Mouse (Mus musculus) liver, embryonic 13.5 days (tissue): ENCODE measurements around the gene Iqcn. TPM values are rescaled to one million over a fixed set of nuclear protein-coding genes. Genes with fewer than 3 reads are reported as not detected.

Source experiments
- ATAC-seq: fragments of 200-750 bp; cut with Nextera tagmentation; 2 replicates; pipeline ENCODE4 v1.8.0; 2017; ENCODE audit warnings: low read depth, mild to moderate bottlenecking, moderate number of reproducible peaks, moderate library complexity
- DNase-seq: peaks from one replicate; pipeline ENCODE4 v3.0.0; 2022
- H3K27ac ChIP-seq: fragments of 300-500 bp; sonication (generic); 2 replicates; pipeline ENCODE4 v1.5.1; 2015; ENCODE audit warnings: moderate library complexity, mild to moderate bottlenecking, inconsistent platforms
- H3K27me3 ChIP-seq: fragments of 300-500 bp; sonication (generic); 2 replicates; pipeline ENCODE4 v1.6.1; 2015; ENCODE audit warnings: mild to moderate bottlenecking, inconsistent platforms
- H3K36me3 ChIP-seq: fragments of 300-500 bp; sonication (generic); 2 replicates; pipeline ENCODE4 v1.6.1; 2015; ENCODE audit warnings: mild to moderate bottlenecking, inconsistent platforms
- H3K4me1 ChIP-seq: fragments of 300-500 bp; sonication (generic); replicated peaks from 2 replicates; pipeline ENCODE4 v1.6.1; 2015; ENCODE audit warnings: inconsistent platforms
- H3K4me2 ChIP-seq: fragments of 300-500 bp; sonication (generic); 2 replicates; pipeline ENCODE4 v1.6.1; 2015; ENCODE audit warnings: inconsistent platforms, mild to moderate bottlenecking, moderate library complexity
- H3K4me3 ChIP-seq: fragments of 300-500 bp; sonication (generic); replicated peaks from 2 replicates; pipeline ENCODE4 v1.5.1; 2015; ENCODE audit warnings: mild to moderate bottlenecking, inconsistent platforms
- H3K9ac ChIP-seq: fragments of 300-500 bp; sonication (generic); 2 replicates; pipeline ENCODE4 v1.6.1; 2015; ENCODE audit warnings: mild to moderate bottlenecking, inconsistent platforms
- H3K9me3 ChIP-seq: fragments of 300-500 bp; sonication (generic); replicated peaks from 2 replicates; pipeline ENCODE4 v1.6.1; 2016; ENCODE audit warnings: inconsistent platforms
- WGBS: fragments of 180-500 bp; shearing (Covaris S2); methylation state at CpG from one replicate; pipeline ENCODE4 v1.1.7; 2015; ENCODE audit not compliant: insufficient replicate concordance; 5-methylcytosine and 5-hydroxymethylcytosine counted together
- polyA plus RNA-seq: library from polyadenylated mRNA; unstranded; fragments of >200 nt; fragmentation: Nextera tagmentation; extraction: Ambion mirVana; gene quantifications from 2 replicates; pipeline ENCODE4 v1.2.1, GENCODE M21; 2015

The Iqcn gene
- polyA plus RNA-seq, 1 experiment from 2014 or later: not detected

DNA sequence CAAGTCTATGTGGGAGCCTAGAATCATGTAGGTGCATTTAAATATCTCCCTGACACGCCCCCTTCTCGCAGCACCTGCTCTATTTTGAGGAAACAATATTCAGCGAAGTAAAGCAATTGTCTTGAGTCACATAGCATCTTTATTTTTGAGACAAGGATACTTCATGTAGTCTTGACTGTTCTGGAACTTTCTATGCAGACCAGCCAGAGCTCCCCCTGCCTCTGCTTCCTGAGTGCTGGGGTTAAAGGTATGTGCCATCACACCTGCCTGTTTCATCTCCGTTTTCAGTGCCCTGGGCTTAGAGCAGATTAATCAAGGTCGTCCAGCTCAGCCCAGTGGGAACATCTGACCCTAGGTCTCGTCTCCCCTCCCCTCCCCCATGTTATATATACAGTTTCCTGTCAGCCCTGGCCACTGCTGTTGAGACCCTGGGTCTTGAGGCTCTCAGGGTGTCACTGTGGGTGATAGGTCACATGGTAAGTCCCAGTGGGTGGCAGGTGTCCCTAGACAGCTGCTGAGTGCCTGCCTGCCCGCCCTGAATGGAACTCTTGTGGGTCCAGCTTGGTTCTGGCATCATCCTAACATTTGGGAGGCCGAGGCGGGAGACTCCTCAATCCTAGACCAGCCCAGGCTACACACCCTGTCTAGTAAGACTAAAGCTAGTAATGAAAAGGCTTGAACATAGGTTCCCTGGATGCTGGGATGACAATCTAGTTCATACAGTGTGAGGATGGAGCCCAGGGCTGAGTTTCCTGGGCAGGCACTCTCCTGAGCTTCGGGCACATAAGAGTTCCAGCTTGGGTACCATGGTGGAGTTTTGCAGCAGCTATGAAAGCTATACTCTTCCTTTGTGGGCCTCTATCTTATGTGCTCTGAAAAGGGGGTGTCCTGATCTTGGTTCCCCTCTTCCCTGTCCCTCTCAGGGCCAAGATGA is 1.9 kb upstream of the Iqcn start:
- H3K9me3 ChIP-seq: no peaks in the 10 kb centered on the region
- no peak for DNase-seq
- peak overlapping the region; percentile 97; the same call in 1 of the 2 replicates for H3K27ac ChIP-seq
- H3K9ac ChIP-seq: peak overlapping the region; percentile 99
- no peaks in the 10 kb centered on the region for H3K36me3 ChIP-seq
- peak overlapping the region; percentile 98 for H3K4me2 ChIP-seq
- no peaks in the 10 kb centered on the region for H3K27me3 ChIP-seq
- no peak for ATAC-seq
- peaks cover 42% of the 10 kb centered on the region for H3K4me1 ChIP-seq
- 55% methylated on average over 10 of the region's 10 CpGs for WGBS
- H3K4me3 ChIP-seq: peak overlapping the region; percentile 93

DNA sequence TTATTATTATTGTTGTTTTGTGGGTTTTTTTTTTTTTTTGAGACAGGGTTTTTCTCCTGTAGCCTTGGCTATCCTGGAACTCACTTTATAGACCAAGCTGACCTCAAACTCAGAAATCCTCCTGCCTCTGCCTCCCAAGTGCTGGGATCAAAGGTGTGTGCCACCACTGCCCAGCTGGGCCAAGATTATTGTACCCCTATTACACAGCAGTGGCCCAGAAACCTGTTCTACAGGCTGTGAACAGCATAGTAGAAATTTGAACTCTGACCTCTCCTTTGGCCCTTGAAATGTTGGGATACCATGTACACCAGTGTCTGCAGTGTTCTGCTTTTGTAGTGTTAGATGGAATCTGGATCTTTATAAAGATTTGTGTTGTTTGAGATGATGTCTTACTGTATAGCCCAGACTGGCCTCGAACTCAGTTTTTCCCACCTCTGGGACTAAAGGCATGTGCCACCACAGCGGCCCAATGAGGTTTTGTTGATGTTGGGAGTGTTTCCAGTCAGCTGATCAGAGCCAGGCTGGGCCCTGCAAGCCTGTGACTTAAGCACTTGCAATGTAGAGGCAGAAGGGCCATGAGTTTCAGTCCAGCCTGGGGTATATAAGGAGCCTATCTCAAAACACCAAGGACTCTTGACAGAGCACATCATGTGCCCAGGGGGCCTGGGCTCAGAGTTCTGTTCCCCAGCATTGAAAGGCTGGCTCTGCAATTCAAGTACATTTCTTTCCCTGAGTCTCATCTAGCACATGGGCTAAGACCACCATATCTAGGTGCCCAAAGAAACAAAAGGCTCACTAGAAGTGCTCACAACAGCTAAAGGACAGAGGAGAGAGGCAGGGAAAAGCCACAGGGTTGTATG is 1.0 kb upstream of the Iqcn start:
- H3K4me1 ChIP-seq: peaks cover 35% of the 10 kb centered on the region
- DNase-seq: no peak
- H3K4me3 ChIP-seq: no peak overlapping the region
- 79% methylated on average over 2 of the region's 2 CpGs for WGBS
- no peak overlapping the region for H3K9ac ChIP-seq
- H3K4me2 ChIP-seq: no peak overlapping the region
- no peaks in the 10 kb centered on the region for H3K36me3 ChIP-seq
- no peaks in the 10 kb centered on the region for H3K9me3 ChIP-seq
- peak overlapping the region; percentile 30; the same call in 1 of the 2 replicates for H3K27ac ChIP-seq
- ATAC-seq: no peak
- no peaks in the 10 kb centered on the region for H3K27me3 ChIP-seq

DNA sequence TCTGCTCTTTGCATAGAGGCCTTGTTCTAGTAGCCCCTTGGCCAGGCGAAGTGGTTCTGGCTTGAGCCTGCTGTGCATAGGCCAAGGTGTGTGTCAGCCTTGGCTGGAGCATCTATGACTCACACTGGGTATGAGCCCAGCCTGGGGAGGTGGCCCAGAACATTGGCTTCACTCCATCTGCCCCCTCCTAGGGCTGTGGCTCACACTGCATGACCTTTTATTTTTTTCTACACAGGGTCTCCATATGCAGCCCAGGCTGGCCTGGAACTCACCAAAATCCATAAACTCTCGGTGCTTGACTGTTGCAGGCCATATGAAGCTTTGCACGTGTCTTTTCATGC is 445 bp upstream of the Iqcn start:
- no peak for DNase-seq
- WGBS: 66% methylated on average over 3 of the region's 3 CpGs

DNA sequence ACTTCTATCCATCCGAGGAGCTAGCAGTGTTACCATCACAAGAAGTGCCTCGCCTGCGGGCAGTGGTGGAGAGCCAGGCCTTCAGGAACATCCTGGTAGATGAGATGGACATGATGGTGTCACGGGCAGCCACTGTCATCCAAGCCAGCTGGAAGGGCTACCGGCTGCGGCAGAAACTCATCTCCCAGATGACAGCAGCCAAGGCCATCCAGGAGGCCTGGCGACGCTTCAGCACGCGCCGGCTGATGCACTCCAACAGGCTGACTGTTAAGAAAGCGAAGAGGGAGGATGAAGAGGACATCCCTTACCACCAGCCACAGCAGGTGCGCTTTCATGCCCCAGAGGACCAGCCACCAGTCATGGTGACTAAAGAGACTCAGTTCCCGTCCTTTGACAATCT is 5.0 kb downstream of the Iqcn start:
- H3K27me3 ChIP-seq: 0 out of 2 replicates have a peak, but pooled peaks cover 3% of the 10 kb centered on the region
- 74% methylated on average over 14 of the region's 14 CpGs for WGBS
- H3K9me3 ChIP-seq: no peaks in the 10 kb centered on the region
- ATAC-seq: no peak
- H3K4me2 ChIP-seq: no peak overlapping the region
- no peaks in the 10 kb centered on the region for H3K4me1 ChIP-seq
- DNase-seq: no peak
- H3K36me3 ChIP-seq: no peaks in the 10 kb centered on the region
- H3K9ac ChIP-seq: no peak overlapping the region
- no peak overlapping the region for H3K4me3 ChIP-seq
- H3K27ac ChIP-seq: no peak overlapping the region

More for the DNA sequence above, 445 bp upstream of the Iqcn start:
- Histone ChIP-seq H3K4me3 (no peak overlapping the region), H3K9me3 (no peaks in the 10 kb centered on the region), H3K27me3 (no peaks in the 10 kb centered on the region), H3K9ac (no peak overlapping the region), H3K4me2 (no peak overlapping the region), H3K4me1 (peaks cover 29% of the 10 kb centered on the region), H3K36me3 (no peaks in the 10 kb centered on the region), H3K27ac (no peak overlapping the region)
- no peak for ATAC-seq

DNA sequence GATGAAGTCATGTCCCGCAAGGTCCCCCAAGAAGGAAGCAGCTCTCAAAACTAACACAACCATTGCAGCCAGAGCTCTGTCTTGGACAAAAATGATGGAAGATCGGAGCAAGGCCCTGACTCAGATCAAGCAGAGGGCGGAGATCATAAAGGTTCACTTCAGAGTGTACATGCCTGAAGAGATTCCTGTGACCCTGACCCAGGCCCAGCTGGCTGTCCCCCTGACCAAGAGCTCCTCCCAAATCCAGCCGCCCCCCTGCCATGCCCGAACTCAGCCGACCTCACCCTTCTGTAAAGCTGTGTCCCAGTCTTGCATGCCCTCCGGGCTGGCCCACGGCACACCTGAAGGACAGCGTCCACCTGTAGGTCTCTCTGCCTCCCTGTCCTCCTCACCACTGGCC is 6.5 kb downstream of the Iqcn start:
- Histone ChIP-seq H3K4me3 (no peak overlapping the region), H3K27ac (no peak overlapping the region), H3K9me3 (no peaks in the 10 kb centered on the region), H3K4me2 (no peak overlapping the region), H3K4me1 (no peaks in the 10 kb centered on the region), H3K9ac (no peak overlapping the region), H3K36me3 (no peaks in the 10 kb centered on the region), H3K27me3 (0 out of 2 replicates have a peak, but pooled peaks cover 3% of the 10 kb centered on the region)
- DNase-seq (no peak), ATAC-seq (no peak)
- 83% methylated on average over 9 of the region's 9 CpGs for WGBS

DNA sequence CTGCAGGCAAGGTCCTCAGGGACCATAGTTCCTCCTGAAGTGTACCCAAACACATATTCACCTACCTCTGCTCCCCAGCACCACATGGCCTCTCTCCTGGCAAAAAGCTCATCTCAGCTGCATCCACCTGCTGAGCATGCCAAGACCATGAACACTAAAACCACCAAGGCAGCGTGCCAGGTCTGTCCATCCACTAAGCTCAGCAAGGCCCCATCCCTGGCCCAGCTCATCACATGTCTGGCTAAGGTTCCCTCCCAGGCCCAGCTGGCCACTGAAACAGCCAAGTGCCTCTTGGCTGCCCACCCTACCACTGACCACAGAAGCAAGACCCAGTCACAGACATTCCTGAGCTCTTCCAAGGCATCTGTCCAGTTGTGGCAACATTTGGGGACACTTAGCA is 7.0 kb downstream of the Iqcn start:
- no peaks in the 10 kb centered on the region for H3K36me3 ChIP-seq
- H3K4me2 ChIP-seq: no peak overlapping the region
- 0 out of 2 replicates have a peak, but pooled peaks cover 3% of the 10 kb centered on the region for H3K27me3 ChIP-seq
- H3K4me3 ChIP-seq: no peak overlapping the region
- H3K9me3 ChIP-seq: no peaks in the 10 kb centered on the region
- DNase-seq: no peak
- H3K4me1 ChIP-seq: no peaks in the 10 kb centered on the region
- WGBS: 63% methylated on average over 1 of the region's 1 CpGs
- H3K9ac ChIP-seq: no peak overlapping the region
- H3K27ac ChIP-seq: no peak overlapping the region
- no peak for ATAC-seq

DNA sequence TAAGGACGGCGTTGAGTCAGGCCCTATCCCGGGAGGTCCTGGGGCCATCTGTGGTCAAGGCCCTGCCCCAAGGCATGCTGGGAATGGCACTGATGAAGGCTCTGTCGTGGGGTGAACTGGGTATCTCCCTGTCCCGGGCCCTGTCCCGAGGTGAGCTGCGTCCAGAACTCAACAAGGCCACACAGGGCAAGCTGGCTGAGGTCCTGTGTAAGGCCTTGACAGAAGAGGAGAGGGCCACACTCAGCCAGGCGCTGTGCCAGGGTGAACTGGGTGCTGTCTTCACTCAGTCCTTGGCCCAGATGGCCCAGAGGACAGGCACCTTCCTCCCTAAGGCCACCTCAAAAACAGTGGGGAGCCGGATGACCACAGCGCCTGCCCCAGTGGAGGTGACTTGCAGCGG is 7.8 kb downstream of the Iqcn start:
- no peak overlapping the region for H3K4me3 ChIP-seq
- 0 out of 2 replicates have a peak, but pooled peaks cover 3% of the 10 kb centered on the region for H3K27me3 ChIP-seq
- 65% methylated on average over 11 of the region's 11 CpGs for WGBS
- H3K36me3 ChIP-seq: no peaks in the 10 kb centered on the region
- H3K9ac ChIP-seq: no peak overlapping the region
- no peak overlapping the region for H3K27ac ChIP-seq
- H3K4me1 ChIP-seq: no peaks in the 10 kb centered on the region
- DNase-seq (no peak), ATAC-seq (no peak)
- no peak overlapping the region for H3K4me2 ChIP-seq
- H3K9me3 ChIP-seq: no peaks in the 10 kb centered on the region

DNA sequence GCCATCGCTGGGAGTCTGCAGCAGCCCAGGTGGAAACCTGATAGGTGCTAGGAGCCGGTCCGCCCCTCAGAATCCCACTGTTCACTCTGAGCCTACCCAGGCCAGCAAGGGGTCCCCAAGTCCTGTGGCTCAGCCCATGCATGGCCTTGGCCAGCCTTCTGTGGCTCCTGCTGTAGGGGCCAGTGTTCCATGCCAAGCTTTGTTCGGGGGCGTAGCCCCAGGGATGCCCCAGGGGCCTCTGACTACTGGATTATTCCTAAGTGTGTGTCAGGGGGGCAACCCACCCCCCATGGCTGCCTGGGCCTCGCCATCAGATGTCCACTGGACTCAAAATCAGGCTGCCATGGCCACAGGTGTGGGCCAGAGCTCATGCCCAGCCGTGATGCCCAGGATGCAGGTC is 10.7 kb downstream of the Iqcn start:
- H3K9ac ChIP-seq: no peak overlapping the region
- ATAC-seq: no peak
- no peak overlapping the region for H3K4me2 ChIP-seq
- no peak for DNase-seq
- WGBS: 71% methylated on average over 7 of the region's 7 CpGs
- H3K27ac ChIP-seq: no peak overlapping the region
- no peaks in the 10 kb centered on the region for H3K9me3 ChIP-seq
- H3K4me1 ChIP-seq: peaks cover 4% of the 10 kb centered on the region; the same call in 1 of the 2 replicates
- peaks cover 6% of the 10 kb centered on the region; the same call in 1 of the 2 replicates for H3K27me3 ChIP-seq
- no peak overlapping the region for H3K4me3 ChIP-seq
- no peaks in the 10 kb centered on the region for H3K36me3 ChIP-seq

DNA sequence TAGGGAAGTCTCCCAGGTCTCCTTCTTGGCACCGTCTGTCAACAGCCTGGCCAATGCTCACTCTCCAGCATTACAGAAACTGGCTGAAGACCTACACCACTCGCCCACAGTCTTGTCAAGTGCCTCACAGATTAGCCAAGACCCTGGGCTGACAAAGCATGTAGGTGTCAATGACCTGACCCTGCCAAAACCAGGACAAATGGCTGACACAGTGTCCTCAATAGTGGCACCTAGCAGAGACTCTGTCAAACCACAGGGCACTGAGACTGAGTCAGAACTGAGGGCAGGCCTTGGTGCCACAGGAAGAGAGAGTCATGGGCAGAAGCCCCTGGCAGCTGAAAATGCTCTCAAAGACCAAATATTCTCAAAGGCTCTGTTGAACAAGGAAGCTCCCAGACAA is 11.8 kb downstream of the Iqcn start:
- WGBS: 54% methylated on average over 2 of the region's 2 CpGs

DNA sequence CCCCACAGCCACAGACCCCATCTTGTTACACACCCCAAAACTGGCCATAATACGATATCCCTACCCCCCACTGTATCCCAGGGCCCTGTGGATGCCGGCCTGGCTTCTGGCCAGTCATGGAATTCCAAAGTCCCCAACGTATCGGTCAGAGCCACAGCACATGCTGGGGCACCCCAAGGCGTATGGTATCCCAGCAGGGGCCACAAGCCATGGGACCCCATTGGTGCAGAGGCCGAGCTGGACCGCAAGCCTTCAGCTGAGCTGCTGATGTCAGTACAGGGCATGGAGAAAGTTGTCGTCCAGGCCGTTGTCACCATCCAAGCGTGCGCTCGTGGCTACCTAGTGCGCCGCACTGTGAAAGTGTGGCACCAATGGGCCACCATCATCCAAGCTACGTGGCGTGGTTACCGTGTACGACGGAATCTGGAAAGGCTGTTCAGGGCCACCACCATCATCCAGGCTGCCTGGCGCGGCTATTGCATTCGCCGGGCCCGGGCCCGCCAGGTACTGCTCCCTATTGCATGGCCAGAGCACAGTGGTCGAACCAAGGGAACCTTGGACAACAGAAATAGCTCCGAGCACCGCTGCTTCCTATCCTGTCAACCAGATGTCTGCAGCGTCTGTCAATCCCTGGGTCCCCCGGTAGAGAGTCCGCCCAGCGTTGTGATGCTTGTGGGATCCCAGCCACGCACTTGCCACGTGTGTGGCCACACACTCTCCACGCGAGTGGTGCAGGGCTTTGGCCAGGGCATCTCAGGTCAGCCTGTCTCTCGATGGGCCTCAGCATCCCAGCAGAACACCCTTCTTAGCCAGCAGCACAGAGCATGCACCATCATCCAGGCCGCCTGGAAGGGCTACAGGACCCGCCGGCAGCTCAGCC is 13.5 kb downstream of the Iqcn start:
- no peak for DNase-seq
- Histone ChIP-seq H3K9ac (no peak overlapping the region), H3K27ac (no peak overlapping the region), H3K9me3 (no peaks in the 10 kb centered on the region), H3K27me3 (peaks cover 13% of the 10 kb centered on the region; the same call in 1 of the 2 replicates), H3K4me1 (peaks cover 7% of the 10 kb centered on the region; the same call in 1 of the 2 replicates), H3K4me3 (no peak overlapping the region), H3K36me3 (no peaks in the 10 kb centered on the region), H3K4me2 (no peak overlapping the region)
- ATAC-seq: no peak
- 72% methylated on average over 40 of the region's 40 CpGs for WGBS

More for the DNA sequence above, 11.8 kb downstream of the Iqcn start:
- no peaks in the 10 kb centered on the region for H3K9me3 ChIP-seq
- H3K36me3 ChIP-seq: no peaks in the 10 kb centered on the region
- H3K4me2 ChIP-seq: no peak overlapping the region
- DNase-seq (no peak), ATAC-seq (no peak)
- H3K27me3 ChIP-seq: peaks cover 13% of the 10 kb centered on the region; the same call in 1 of the 2 replicates
- H3K4me3 ChIP-seq: no peak overlapping the region
- no peak overlapping the region for H3K9ac ChIP-seq
- peaks cover 4% of the 10 kb centered on the region; the same call in 1 of the 2 replicates for H3K4me1 ChIP-seq
- H3K27ac ChIP-seq: no peak overlapping the region
